Mouse (Mus musculus): ENCODE results near the gene Cept1.

Cept1 gene

GRCm38 (mm10) chr3:106495346-106496044 is 52.1 kb downstream of the Cept1 start:
- in situ Hi-C loops (cut with MboI): no loop called here

- in situ Hi-C loops (cut with MboI): no loop called here
Observed at GRCm38 (mm10) chr3:106494417-106494950, 53.1 kb downstream of the Cept1 start.

- in situ Hi-C loops (cut with MboI): no loop called here
Observed at GRCm38 (mm10) chr3:106493882-106494281, 53.7 kb downstream of the Cept1 start.

GRCm38 (mm10) chr3:106493202-106493601 is 54.4 kb downstream of the Cept1 start:
- in situ Hi-C loops (cut with MboI): no loop called here

- in situ Hi-C loops (cut with MboI): no loop called here
Observed at GRCm38 (mm10) chr3:106492723-106493122, 54.9 kb downstream of the Cept1 start.

GRCm38 (mm10) chr3:106490239-106490638 is 57.4 kb downstream of the Cept1 start:
- in situ Hi-C loops (cut with MboI): no loop called here

GRCm38 (mm10) chr3:106487551-106487950 is 60.1 kb downstream of the Cept1 start:
- in situ Hi-C loops (cut with MboI): no loop called here

GRCm38 (mm10) chr3:106485810-106486209 is 61.8 kb downstream of the Cept1 start:
- in situ Hi-C loops (cut with MboI): no loop called here

GRCm38 (mm10) chr3:106484861-106485260 is 62.7 kb downstream of the Cept1 start:
- in situ Hi-C loops (cut with MboI): no loop called here

- in situ Hi-C loops (cut with MboI): no loop called here
Observed at GRCm38 (mm10) chr3:106483796-106484405, 63.7 kb downstream of the Cept1 start.

GRCm38 (mm10) chr3:106483297-106483696 is 64.3 kb downstream of the Cept1 start:
- in situ Hi-C loops (cut with MboI): no loop called here

GRCm38 (mm10) chr3:106482281-106483081 is 65.1 kb downstream of the Cept1 start, which contains the start of gene Dennd2d:
TSS of gene Dennd2d (plus strand) at chr3:106482405.
- in situ Hi-C loops (cut with MboI): no loop called here

GRCm38 (mm10) chr3:106476863-106477262 is 70.7 kb downstream of the Cept1 start:
- in situ Hi-C loops (cut with MboI): no loop called here

- in situ Hi-C loops (cut with MboI): no loop called here
Observed at GRCm38 (mm10) chr3:106474210-106474609, 73.4 kb downstream of the Cept1 start.

GRCm38 (mm10) chr3:106464750-106465149 is 82.9 kb downstream of the Cept1 start:
- in situ Hi-C loops (cut with MboI): no loop called here

GRCm38 (mm10) chr3:106462493-106462892 is 85.1 kb downstream of the Cept1 start:
- in situ Hi-C loops (cut with MboI): no loop called here

- in situ Hi-C loops (cut with MboI): no loop called here
Observed at GRCm38 (mm10) chr3:106462059-106462470, 85.5 kb downstream of the Cept1 start.

GRCm38 (mm10) chr3:106457298-106457869 is 90.2 kb downstream of the Cept1 start:
- in situ Hi-C loops (cut with MboI): no loop called here

- in situ Hi-C loops (cut with MboI): no loop called here
Observed at GRCm38 (mm10) chr3:106452616-106453015, 95.0 kb downstream of the Cept1 start.

Data from mature B cell (primary cell).